Mouse (Mus musculus): Measurements from ENCODE around the gene Atp5d. TPM values are rescaled to one million over a fixed set of nuclear protein-coding genes. Genes with fewer than 3 reads are reported as not detected.

Gene Atp5d
- total and polyA plus RNA-seq, 2 experiments from 2014 or later = 972 to 1,858 TPM

GRCm38 (mm10) chr10:80157141-80157929 is 18.9 kb downstream of the Atp5d start:
- DNase-seq (ENCODE audit: low spot score) = no peak
- H3K4me2 ChIP-seq (ENCODE audit: low read depth, low read length) = peak overlapping the region; percentile 8; the same call in 1 of the 2 replicates
- peaks cover 60% of the 10 kb centered on the region for H3K4me1 ChIP-seq (ENCODE audit: control insufficient read depth, insufficient read depth)
- no peaks in the 10 kb centered on the region for H3K9me3 ChIP-seq (replicated peaks; ENCODE audit: control insufficient read depth, low read length)
- WGBS = 46% methylated on average over 15 of the region's 15 CpGs
- H3K9ac ChIP-seq (replicated peaks; ENCODE audit: low read depth, low read length) = no peak overlapping the region
- H3K36me3 ChIP-seq (replicated peaks; ENCODE audit: control insufficient read depth, insufficient read depth, low read length) = peaks cover 55% of the 10 kb centered on the region
- peak overlapping the region; percentile 95 for H3K27ac ChIP-seq (ENCODE audit: low read depth)
- ATAC-seq (ENCODE audit: insufficient read depth, low read depth) = no peak
- H3K4me3 ChIP-seq (ENCODE audit: low read depth, low read length) = no peak overlapping the region
- no peaks in the 10 kb centered on the region for H3K27me3 ChIP-seq (ENCODE audit: control insufficient read depth, insufficient read depth, low read length)
- TF ChIP-seq EP300 (IDR thresholded peaks at IDR 0.05; ENCODE audit: low read depth) (no peak), CTCF (IDR thresholded peaks at IDR 0.05; ENCODE audit: low read depth) (no peak)

GRCm38 (mm10) chr10:80158307-80158986 is 20.0 kb downstream of the Atp5d start:
- no peaks in the 10 kb centered on the region for H3K9me3 ChIP-seq (replicated peaks; ENCODE audit: control insufficient read depth, low read length)
- TF ChIP-seq EP300 (IDR thresholded peaks at IDR 0.05; ENCODE audit: low read depth) (peak; percentile 25; the same call in 1 of the 2 replicates), CTCF (IDR thresholded peaks at IDR 0.05; ENCODE audit: low read depth) (no peak)
- H3K36me3 ChIP-seq (replicated peaks; ENCODE audit: control insufficient read depth, insufficient read depth, low read length) = peaks cover 44% of the 10 kb centered on the region
- peak overlapping the region; percentile 65 for H3K4me2 ChIP-seq (ENCODE audit: low read depth, low read length)
- peak overlapping the region; percentile 95 for H3K27ac ChIP-seq (ENCODE audit: low read depth)
- no peak overlapping the region for H3K9ac ChIP-seq (replicated peaks; ENCODE audit: low read depth, low read length)
- DNase-seq (ENCODE audit: low spot score) = peak; percentile 71
- H3K4me1 ChIP-seq (ENCODE audit: control insufficient read depth, insufficient read depth) = peaks cover 50% of the 10 kb centered on the region
- H3K4me3 ChIP-seq (ENCODE audit: low read depth, low read length) = no peak overlapping the region
- no peaks in the 10 kb centered on the region for H3K27me3 ChIP-seq (ENCODE audit: control insufficient read depth, insufficient read depth, low read length)
- peak; percentile 2 for ATAC-seq (ENCODE audit: insufficient read depth, low read depth)
- WGBS = 13% methylated on average over 18 of the region's 18 CpGs

- Histone ChIP-seq H3K9me3 (replicated peaks; ENCODE audit: control insufficient read depth, low read length) (no peaks in the 10 kb centered on the region), H3K27ac (ENCODE audit: low read depth) (peak overlapping the region; percentile 95), H3K4me1 (ENCODE audit: control insufficient read depth, insufficient read depth) (peaks cover 53% of the 10 kb centered on the region), H3K4me2 (ENCODE audit: low read depth, low read length) (peak overlapping the region; percentile 65), H3K36me3 (replicated peaks; ENCODE audit: control insufficient read depth, insufficient read depth, low read length) (peaks cover 37% of the 10 kb centered on the region), H3K27me3 (ENCODE audit: control insufficient read depth, insufficient read depth, low read length) (no peaks in the 10 kb centered on the region), H3K4me3 (ENCODE audit: low read depth, low read length) (peak overlapping the region; percentile 37), H3K9ac (replicated peaks; ENCODE audit: low read depth, low read length) (no peak overlapping the region)
- peak; percentile 38 for DNase-seq (ENCODE audit: low spot score)
- TF ChIP-seq EP300 (IDR thresholded peaks at IDR 0.05; ENCODE audit: low read depth) (no peak), CTCF (IDR thresholded peaks at IDR 0.05; ENCODE audit: low read depth) (no peak)
- ATAC-seq (ENCODE audit: insufficient read depth, low read depth) = no peak; the same call in 1 of the 2 replicates
- WGBS = 6% methylated on average over 12 of the region's 12 CpGs
Observed at GRCm38 (mm10) chr10:80159021-80159560, 20.7 kb downstream of the Atp5d start.

GRCm38 (mm10) chr10:80159561-80160454 is 21.4 kb downstream of the Atp5d start:
- TF ChIP-seq EP300 (IDR thresholded peaks at IDR 0.05; ENCODE audit: low read depth) = peak; percentile 24
- TF ChIP-seq CTCF (IDR thresholded peaks at IDR 0.05; ENCODE audit: low read depth) = no peak
- Histone ChIP-seq H3K9ac (replicated peaks; ENCODE audit: low read depth, low read length) (no peak overlapping the region), H3K4me1 (ENCODE audit: control insufficient read depth, insufficient read depth) (peaks cover 59% of the 10 kb centered on the region), H3K9me3 (replicated peaks; ENCODE audit: control insufficient read depth, low read length) (no peaks in the 10 kb centered on the region), H3K36me3 (replicated peaks; ENCODE audit: control insufficient read depth, insufficient read depth, low read length) (peaks cover 30% of the 10 kb centered on the region), H3K4me2 (ENCODE audit: low read depth, low read length) (peak overlapping the region; percentile 65), H3K27ac (ENCODE audit: low read depth) (peak overlapping the region; percentile 95), H3K4me3 (ENCODE audit: low read depth, low read length) (peak overlapping the region; percentile 37), H3K27me3 (ENCODE audit: control insufficient read depth, insufficient read depth, low read length) (no peaks in the 10 kb centered on the region)
- ATAC-seq (ENCODE audit: insufficient read depth, low read depth) (peak; percentile 82), DNase-seq (ENCODE audit: low spot score) (peak; percentile 99)
- under 1% methylated on average over 54 of the region's 55 CpGs for WGBS
